Mouse (Mus musculus): ENCODE measurements at regions not wholly inside any gene's neighbourhood (a gene's known extent, or its start where the extent isn't known, plus 50 kb on each side); places are given as distances from the start of the nearest gene placed in this dataset.

- ATAC-seq (ENCODE audit: insufficient number of reproducible peaks, insufficient read depth, low FRiP score, low TSS enrichment, low read depth), result peak; percentile 73
- no peaks in the 10 kb centered on the region for H3K9me3 ChIP-seq
- H3K9ac ChIP-seq (replicated peaks), result no peak overlapping the region; the same call in 1 of the 2 replicates
- peaks cover 37% of the 10 kb centered on the region for H3K4me1 ChIP-seq (replicated peaks)
- H3K27me3 ChIP-seq, result no peaks in the 10 kb centered on the region
- peak overlapping the region; percentile 92 for H3K27ac ChIP-seq
- H3K36me3 ChIP-seq, result no peaks in the 10 kb centered on the region
- 15% methylated on average over 9 of the region's 9 CpGs for WGBS
- peak overlapping the region; percentile 11; the same call in 1 of the 2 replicates for H3K4me2 ChIP-seq
- no peak overlapping the region for H3K4me3 ChIP-seq (replicated peaks)
Measured at GRCm38 (mm10) chr8:103270815-103271553, 485.5 kb upstream of the Cdh11 start.

- ATAC-seq (ENCODE audit: insufficient number of reproducible peaks, insufficient read depth, low FRiP score, low TSS enrichment, low read depth), result no peak
Measured at GRCm38 (mm10) chr8:103272305-103273079, 487.1 kb upstream of the Cdh11 start.

GRCm38 (mm10) chr8:103273476-103273875 is 488.0 kb upstream of the Cdh11 start:
- 0 out of 2 replicates have a peak overlapping the region, but pooled peaks have one; percentile 92 for H3K27ac ChIP-seq
- no peaks in the 10 kb centered on the region for H3K9me3 ChIP-seq
- H3K4me3 ChIP-seq (replicated peaks), result no peak overlapping the region
- WGBS, result 90% methylated on average over 2 of the region's 2 CpGs
- H3K27me3 ChIP-seq, result no peaks in the 10 kb centered on the region
- no peaks in the 10 kb centered on the region for H3K36me3 ChIP-seq
- peaks cover 37% of the 10 kb centered on the region for H3K4me1 ChIP-seq (replicated peaks)
- no peak overlapping the region for H3K4me2 ChIP-seq
- H3K9ac ChIP-seq (replicated peaks), result no peak overlapping the region
- no peak for ATAC-seq (ENCODE audit: insufficient number of reproducible peaks, insufficient read depth, low FRiP score, low TSS enrichment, low read depth)

More at GRCm38 (mm10) chr8:103272305-103273079, 487.1 kb upstream of the Cdh11 start:
- no peak overlapping the region for H3K9ac ChIP-seq (replicated peaks)
- WGBS, result 21% methylated on average over 5 of the region's 5 CpGs
- H3K27me3 ChIP-seq, result no peaks in the 10 kb centered on the region
- peaks cover 37% of the 10 kb centered on the region for H3K4me1 ChIP-seq (replicated peaks)
- H3K27ac ChIP-seq, result peak overlapping the region; percentile 92
- H3K36me3 ChIP-seq, result no peaks in the 10 kb centered on the region
- no peaks in the 10 kb centered on the region for H3K9me3 ChIP-seq
- no peak overlapping the region for H3K4me3 ChIP-seq (replicated peaks)
- H3K4me2 ChIP-seq, result no peak overlapping the region

- Histone ChIP-seq H3K9ac (replicated peaks) (no peak overlapping the region), H3K4me2 (no peak overlapping the region), H3K4me1 (replicated peaks) (no peaks in the 10 kb centered on the region), H3K4me3 (replicated peaks) (no peak overlapping the region), H3K27ac (no peak overlapping the region), H3K27me3 (no peaks in the 10 kb centered on the region), H3K36me3 (no peaks in the 10 kb centered on the region), H3K9me3 (no peaks in the 10 kb centered on the region)
- ATAC-seq (ENCODE audit: insufficient number of reproducible peaks, insufficient read depth, low FRiP score, low TSS enrichment, low read depth), result no peak
- WGBS, result 33% methylated on average over 1 of the region's 1 CpGs
Measured at GRCm38 (mm10) chr8:103281801-103282200, 496.4 kb upstream of the Cdh11 start.

- H3K4me3 ChIP-seq (replicated peaks), result no peak overlapping the region
- H3K27me3 ChIP-seq, result no peaks in the 10 kb centered on the region
- peaks cover 20% of the 10 kb centered on the region for H3K4me1 ChIP-seq (replicated peaks)
- no peaks in the 10 kb centered on the region for H3K36me3 ChIP-seq
- ATAC-seq (ENCODE audit: insufficient number of reproducible peaks, insufficient read depth, low FRiP score, low TSS enrichment, low read depth), result no peak
- H3K9ac ChIP-seq (replicated peaks), result no peak overlapping the region
- H3K4me2 ChIP-seq, result no peak overlapping the region
- no peaks in the 10 kb centered on the region for H3K9me3 ChIP-seq
- H3K27ac ChIP-seq, result no peak overlapping the region
- WGBS, result 77% methylated on average over 12 of the region's 12 CpGs
Measured at GRCm38 (mm10) chr8:103288561-103288974, 503.1 kb upstream of the Cdh11 start.

- 67% methylated on average over 2 of the region's 2 CpGs for WGBS
- no peak overlapping the region for H3K27ac ChIP-seq
- ATAC-seq (ENCODE audit: insufficient number of reproducible peaks, insufficient read depth, low FRiP score, low TSS enrichment, low read depth), result no peak
Measured at GRCm38 (mm10) chr8:103292896-103293295, 507.5 kb upstream of the Cdh11 start.

GRCm38 (mm10) chr8:103306476-103307183 is 521.2 kb upstream of the Cdh11 start:
- WGBS, result 32% methylated on average over 1 of the region's 1 CpGs
- Histone ChIP-seq H3K27me3 (no peaks in the 10 kb centered on the region), H3K4me3 (replicated peaks) (no peak overlapping the region), H3K27ac (peak overlapping the region; percentile 65), H3K4me2 (no peak overlapping the region), H3K9ac (replicated peaks) (no peak overlapping the region), H3K4me1 (replicated peaks) (0 out of 2 replicates have a peak, but pooled peaks cover 4% of the 10 kb centered on the region), H3K9me3 (0 out of 2 replicates have a peak, but pooled peaks cover 4% of the 10 kb centered on the region), H3K36me3 (no peaks in the 10 kb centered on the region)
- ATAC-seq (ENCODE audit: insufficient number of reproducible peaks, insufficient read depth, low FRiP score, low TSS enrichment, low read depth), result peak; percentile 73; the same call in 1 of the 2 replicates

More at GRCm38 (mm10) chr8:103292896-103293295, 507.5 kb upstream of the Cdh11 start:
- Histone ChIP-seq H3K36me3 (no peaks in the 10 kb centered on the region), H3K9me3 (0 out of 2 replicates have a peak, but pooled peaks cover 3% of the 10 kb centered on the region), H3K4me3 (replicated peaks) (no peak overlapping the region), H3K27me3 (no peaks in the 10 kb centered on the region), H3K4me2 (no peak overlapping the region), H3K4me1 (replicated peaks) (peaks cover 20% of the 10 kb centered on the region), H3K9ac (replicated peaks) (no peak overlapping the region)

- H3K27ac ChIP-seq, result peak overlapping the region; percentile 62; the same call in 1 of the 2 replicates
- WGBS, result 39% methylated on average over 1 of the region's 1 CpGs
Measured at GRCm38 (mm10) chr8:103313576-103313975, 528.1 kb upstream of the Cdh11 start.

GRCm38 (mm10) chr8:103314279-103315022 is 529.0 kb upstream of the Cdh11 start:
- ATAC-seq (ENCODE audit: insufficient number of reproducible peaks, insufficient read depth, low FRiP score, low TSS enrichment, low read depth), result peak; percentile 95

More at GRCm38 (mm10) chr8:103313576-103313975, 528.1 kb upstream of the Cdh11 start:
- Histone ChIP-seq H3K4me2 (no peak overlapping the region), H3K4me3 (replicated peaks) (no peak overlapping the region), H3K27me3 (no peaks in the 10 kb centered on the region), H3K9me3 (no peaks in the 10 kb centered on the region), H3K9ac (replicated peaks) (no peak overlapping the region), H3K36me3 (no peaks in the 10 kb centered on the region), H3K4me1 (replicated peaks) (peaks cover 16% of the 10 kb centered on the region)
- ATAC-seq (ENCODE audit: insufficient number of reproducible peaks, insufficient read depth, low FRiP score, low TSS enrichment, low read depth), result no peak

GRCm38 (mm10) chr8:103315742-103316141 is 530.3 kb upstream of the Cdh11 start:
- Histone ChIP-seq H3K4me2 (no peak overlapping the region), H3K36me3 (no peaks in the 10 kb centered on the region), H3K27ac (no peak overlapping the region), H3K9me3 (no peaks in the 10 kb centered on the region), H3K4me1 (replicated peaks) (peaks cover 16% of the 10 kb centered on the region), H3K4me3 (replicated peaks) (no peak overlapping the region), H3K27me3 (no peaks in the 10 kb centered on the region), H3K9ac (replicated peaks) (no peak overlapping the region)
- no peak for ATAC-seq (ENCODE audit: insufficient number of reproducible peaks, insufficient read depth, low FRiP score, low TSS enrichment, low read depth)
- 91% methylated on average over 1 of the region's 1 CpGs for WGBS

More at GRCm38 (mm10) chr8:103314279-103315022, 529.0 kb upstream of the Cdh11 start:
- H3K9ac ChIP-seq (replicated peaks), result no peak overlapping the region
- H3K9me3 ChIP-seq, result no peaks in the 10 kb centered on the region
- H3K27me3 ChIP-seq, result no peaks in the 10 kb centered on the region
- no peak overlapping the region for H3K4me2 ChIP-seq
- peaks cover 16% of the 10 kb centered on the region for H3K4me1 ChIP-seq (replicated peaks)
- H3K4me3 ChIP-seq (replicated peaks), result no peak overlapping the region
- no peaks in the 10 kb centered on the region for H3K36me3 ChIP-seq
- peak overlapping the region; percentile 76 for H3K27ac ChIP-seq
- 17% methylated on average over 1 of the region's 1 CpGs for WGBS

Data from limb, embryonic 12.5 days (tissue).